Mouse (Mus musculus): ENCODE measurements around the gene Cep131.

The Cep131 gene

DNA sequence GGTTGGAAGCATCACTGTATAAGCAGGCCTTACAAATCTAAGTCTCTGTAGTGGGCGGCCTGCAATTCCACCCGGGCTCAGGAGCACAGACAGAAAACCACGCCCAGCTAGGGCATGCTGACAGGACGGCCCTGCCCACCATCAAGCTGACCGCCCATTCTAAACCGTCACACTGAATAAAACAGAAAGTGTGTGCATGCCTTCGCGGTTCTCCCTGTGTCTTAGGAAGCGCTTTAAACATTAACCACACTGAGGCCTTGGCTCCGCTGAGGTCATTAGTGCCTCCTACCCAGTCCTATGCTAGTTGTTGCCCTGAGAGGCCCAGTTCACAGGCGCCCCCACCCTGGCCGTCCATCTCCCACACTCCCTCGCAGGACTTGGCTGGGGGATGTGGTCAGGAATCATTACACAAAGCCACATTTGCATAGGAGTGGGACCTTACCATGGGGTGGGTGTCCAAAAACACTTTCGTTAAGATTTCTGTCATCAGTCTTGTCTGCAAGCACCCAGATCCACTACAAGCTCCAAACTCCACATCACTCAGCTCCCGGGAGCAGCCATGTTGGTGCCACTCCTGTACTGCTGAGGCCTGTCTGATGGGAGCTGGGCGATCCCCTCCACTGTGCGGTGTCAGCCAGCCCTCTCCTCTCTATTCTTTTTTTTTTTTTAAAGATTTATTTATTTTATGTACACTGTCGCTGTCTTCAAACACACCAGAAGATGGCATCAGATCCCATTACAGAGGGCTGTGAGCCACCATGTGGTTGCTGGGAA is 58.1 kb downstream of the Cep131 start:
- DNase-seq (ENCODE audit: low read depth, low spot score) = no peak

DNA sequence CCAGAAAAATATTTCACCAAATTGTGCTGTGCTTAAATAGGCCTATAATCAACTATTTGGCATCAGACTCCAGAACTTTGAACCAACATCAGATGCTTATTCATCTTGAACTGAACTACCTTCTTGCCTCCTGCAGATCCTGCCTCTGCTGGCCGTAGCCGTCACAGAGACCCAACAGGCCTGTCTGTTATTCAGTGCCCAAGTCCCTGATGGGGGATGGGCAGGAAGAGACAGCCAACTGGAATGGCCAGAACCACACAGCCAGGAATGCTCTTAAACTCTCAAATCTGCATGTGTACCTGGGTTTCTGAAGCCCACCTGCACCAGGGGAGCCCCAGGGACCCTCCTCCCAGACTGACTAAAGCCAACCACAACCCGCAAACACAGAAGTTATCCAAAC is 59.7 kb downstream of the Cep131 start:
- DNase-seq (ENCODE audit: low read depth, low spot score) = no peak

DNA sequence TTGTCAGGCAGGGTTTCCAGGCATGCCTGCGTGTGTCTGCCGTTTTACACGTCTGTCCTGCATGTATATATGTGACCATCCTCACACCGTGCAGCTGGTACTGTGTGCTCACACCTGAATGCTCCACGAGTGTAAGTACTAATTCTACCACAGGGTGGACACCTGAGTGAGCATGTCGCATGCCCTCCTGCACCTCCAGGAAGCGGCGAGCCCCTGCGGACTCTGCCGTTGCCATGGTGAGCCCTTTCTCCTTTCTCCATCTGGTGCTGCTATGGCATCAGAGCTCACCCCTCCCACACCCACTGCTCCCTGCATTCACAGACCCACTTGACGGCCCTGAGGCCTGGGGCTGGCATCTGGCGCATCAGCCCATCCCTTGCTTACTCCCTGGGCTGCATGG is 63.8 kb downstream of the Cep131 start:
- DNase-seq (ENCODE audit: low read depth, low spot score) = no peak

DNA sequence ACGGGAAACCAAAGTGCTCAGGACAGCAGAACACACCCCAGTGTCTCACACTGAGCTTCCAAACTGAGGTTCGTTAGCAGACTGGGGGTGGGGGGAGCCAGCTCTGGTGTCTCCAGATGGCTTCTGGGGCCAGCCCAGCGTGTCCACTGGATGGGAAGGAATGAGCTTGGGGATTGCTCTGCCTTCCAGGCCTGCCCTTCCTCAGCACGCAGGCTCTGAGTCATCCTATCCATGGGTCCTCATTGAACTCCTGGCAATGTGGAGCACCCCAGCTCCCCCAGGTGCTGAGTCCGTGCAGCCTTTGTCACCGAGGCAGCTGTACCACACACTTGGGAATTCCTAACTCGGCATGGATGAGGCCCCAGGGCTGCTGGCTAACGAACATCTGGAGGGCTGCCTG is 64.4 kb downstream of the Cep131 start:
- DNase-seq (ENCODE audit: low read depth, low spot score) = no peak

DNA sequence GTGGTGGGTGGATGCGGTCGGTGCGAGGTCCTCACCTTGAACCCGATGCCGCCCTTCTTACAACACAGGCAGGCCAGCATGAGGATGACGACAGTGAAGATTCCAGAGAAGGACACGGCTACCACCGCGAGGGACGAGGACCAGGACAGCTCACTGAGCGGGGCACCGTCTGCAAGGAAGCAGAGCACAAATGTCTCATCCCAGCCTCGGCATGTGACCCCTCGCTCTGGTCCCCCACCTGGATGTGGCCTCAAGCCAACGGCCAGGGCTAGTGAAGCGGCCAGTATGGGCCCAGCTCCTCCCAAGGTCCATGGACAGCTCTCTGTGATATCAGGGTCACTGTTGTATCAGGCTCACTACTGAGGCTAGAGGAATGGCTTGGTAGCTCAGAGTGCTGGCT is 65.3 kb downstream of the Cep131 start:
- no peak for DNase-seq (ENCODE audit: low read depth, low spot score)

DNA sequence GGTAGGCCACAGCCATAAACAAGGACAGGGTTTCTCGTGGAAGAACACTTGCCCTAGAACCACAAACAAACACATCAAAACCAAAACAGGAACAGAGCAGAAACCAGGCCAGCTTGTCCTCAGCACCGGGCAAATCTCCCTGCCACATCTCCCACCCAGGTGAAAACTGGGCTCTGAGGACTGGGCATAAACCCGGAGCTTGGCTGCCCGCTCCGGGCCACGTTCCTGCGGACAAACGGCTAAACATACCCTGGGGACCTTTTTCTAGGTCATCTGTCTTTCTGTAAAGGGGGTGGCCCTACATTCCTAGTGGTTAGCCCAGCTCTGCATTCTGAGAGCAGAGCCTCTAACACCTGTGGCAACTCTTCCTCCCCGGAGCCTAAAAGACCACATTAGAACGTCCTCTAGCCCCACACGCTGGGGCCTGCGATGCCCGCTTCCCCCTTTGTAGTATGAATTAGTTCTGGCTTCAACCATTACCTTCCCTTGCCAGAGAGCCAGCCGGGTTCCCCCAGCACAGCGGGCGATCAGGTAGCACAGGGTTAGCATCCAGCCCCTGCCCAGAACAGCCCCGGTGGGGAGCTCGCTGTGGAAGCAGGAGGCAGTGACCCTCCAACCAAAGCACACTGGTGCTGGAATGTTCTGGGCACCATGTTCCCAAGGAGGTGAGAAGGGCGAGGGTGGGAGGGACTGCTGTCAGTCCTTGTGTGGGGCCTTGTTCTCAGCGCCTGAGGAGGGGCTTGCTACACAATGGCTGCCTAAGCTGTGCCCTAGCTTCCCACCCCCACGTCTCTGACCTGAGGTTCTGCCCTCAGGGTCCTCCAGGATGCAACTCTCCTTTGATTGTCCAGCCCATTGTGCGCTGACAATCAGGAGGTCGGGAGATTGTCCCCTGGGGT is 66.8 kb downstream of the Cep131 start:
- no peak for DNase-seq (ENCODE audit: low read depth, low spot score)

DNA sequence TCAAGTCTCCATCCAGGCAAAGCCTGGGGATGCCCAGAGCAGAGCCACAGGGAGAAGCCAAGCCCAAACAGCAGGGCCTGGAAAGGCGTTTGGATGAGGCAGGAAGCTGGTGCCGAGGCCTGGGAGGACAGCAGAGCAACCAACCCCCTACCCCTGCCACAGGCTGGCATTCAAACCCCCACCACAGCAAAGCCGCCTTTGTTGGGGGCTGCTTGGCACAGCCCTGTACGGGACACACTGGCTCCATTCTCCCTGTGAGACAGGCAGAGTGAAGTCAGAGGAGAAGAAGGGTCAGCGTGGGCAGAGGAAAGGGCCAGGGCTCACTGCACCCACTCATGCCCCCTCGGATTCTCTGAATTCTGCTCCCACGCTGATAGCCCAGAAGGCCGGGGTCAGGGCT is 69.6 kb downstream of the Cep131 start:
- no peak for DNase-seq (ENCODE audit: low read depth, low spot score)

DNA sequence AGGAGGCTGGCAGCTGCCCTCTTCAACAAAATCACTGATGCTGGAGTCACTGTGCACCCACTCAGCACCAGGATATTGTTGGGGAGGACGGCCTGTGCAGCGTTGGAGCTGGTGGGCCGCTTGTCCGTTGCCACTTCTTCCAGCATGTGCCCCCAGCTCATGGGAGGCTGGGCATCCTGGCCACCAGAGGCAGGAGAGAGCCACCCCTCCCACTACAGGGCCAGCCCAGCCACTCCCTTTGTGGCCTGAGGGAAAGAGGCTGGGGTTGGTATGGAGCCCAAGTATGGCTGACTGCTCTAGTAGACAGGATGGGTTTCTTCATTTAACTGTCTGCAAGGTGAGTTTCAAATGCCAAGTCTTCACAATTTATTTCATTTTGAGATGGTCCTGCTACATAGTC is 71.9 kb downstream of the Cep131 start:
- DNase-seq (ENCODE audit: low read depth, low spot score) = no peak

Measured in retina, postnatal 7 days (tissue).